Mouse (Mus musculus): ENCODE results near the gene Usp46. TPM values are rescaled to one million over a fixed set of nuclear protein-coding genes. Genes with fewer than 3 reads are reported as not detected.

The Usp46 gene
- polyA plus RNA-seq, 1 experiment from 2014 or later, result 20.0 TPM

DNA sequence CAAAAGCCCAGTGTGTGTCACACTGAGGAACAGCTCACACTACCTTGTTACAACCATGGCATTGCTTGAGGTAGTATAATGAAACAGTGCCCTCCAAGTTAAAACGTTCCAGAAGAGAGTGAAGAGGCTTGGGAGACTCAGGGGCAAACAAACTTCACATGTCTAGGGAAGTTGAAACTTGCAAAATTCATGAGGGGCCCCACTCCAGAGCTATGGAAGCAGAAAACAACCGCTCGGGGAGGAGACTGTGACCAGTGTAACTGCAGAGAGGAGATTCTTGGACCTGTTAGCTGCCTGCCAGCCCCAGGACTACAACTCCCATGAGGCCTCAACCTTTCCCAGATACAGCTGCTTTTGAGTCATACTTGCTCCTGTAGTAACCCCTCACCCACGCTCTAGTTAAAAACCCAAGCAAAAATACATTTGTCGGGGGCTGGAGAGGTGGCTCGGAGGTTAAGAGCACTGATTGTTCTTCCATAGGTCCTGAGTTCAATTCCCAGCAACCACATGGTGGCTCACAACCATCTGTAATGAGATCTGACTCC is 25.4 kb downstream of the Usp46 start:
- no peak overlapping the region for H3K4me3 ChIP-seq (ENCODE audit: low read depth, low read length)
- no peak for ATAC-seq (ENCODE audit: low read depth)
- no peaks in the 10 kb centered on the region for H3K27me3 ChIP-seq (ENCODE audit: control insufficient read depth, insufficient read depth, low read depth, low read length)
- H3K4me1 ChIP-seq (ENCODE audit: control insufficient read depth, low read depth, low read length), result no peaks in the 10 kb centered on the region
- H3K9ac ChIP-seq (ENCODE audit: low read depth, low read length), result no peak overlapping the region
- no peak overlapping the region for H3K4me2 ChIP-seq (ENCODE audit: low read depth, low read length)
- 67% methylated on average over 6 of the region's 6 CpGs for WGBS (ENCODE audit: insufficient replicate concordance)
- no peaks in the 10 kb centered on the region for H3K9me3 ChIP-seq (replicated peaks; ENCODE audit: control insufficient read depth, low read length)
- no peak overlapping the region for H3K27ac ChIP-seq (ENCODE audit: low read length)
- H3K36me3 ChIP-seq (ENCODE audit: control insufficient read depth, insufficient read depth), result no peaks in the 10 kb centered on the region; the same call in 1 of the 2 replicates

DNA sequence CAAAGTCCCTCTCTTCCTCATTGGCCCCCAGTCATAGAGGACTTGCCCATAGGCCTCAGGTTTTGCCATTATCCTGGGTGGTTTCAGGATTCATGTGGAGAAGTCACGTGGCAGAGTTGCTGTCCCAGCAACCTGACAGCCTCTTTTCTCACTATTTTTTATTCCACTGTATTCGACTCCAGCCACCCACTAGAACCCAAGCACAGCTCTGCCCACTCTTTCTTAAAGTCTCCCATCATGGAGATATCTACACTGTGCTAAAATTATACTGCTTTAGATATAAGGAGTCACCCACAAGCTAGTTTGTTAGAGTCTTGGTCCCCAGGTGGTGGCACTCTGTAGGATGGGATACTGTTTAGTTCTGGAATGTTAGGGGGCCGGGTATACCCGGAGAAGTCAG is 27.7 kb downstream of the Usp46 start:
- Histone ChIP-seq H3K4me1 (ENCODE audit: control insufficient read depth, low read depth, low read length) (no peaks in the 10 kb centered on the region), H3K9ac (ENCODE audit: low read depth, low read length) (no peak overlapping the region), H3K27me3 (ENCODE audit: control insufficient read depth, insufficient read depth, low read depth, low read length) (no peaks in the 10 kb centered on the region), H3K27ac (ENCODE audit: low read length) (no peak overlapping the region), H3K4me3 (ENCODE audit: low read depth, low read length) (no peak overlapping the region), H3K4me2 (ENCODE audit: low read depth, low read length) (no peak overlapping the region), H3K36me3 (ENCODE audit: control insufficient read depth, insufficient read depth) (peaks cover 10% of the 10 kb centered on the region), H3K9me3 (replicated peaks; ENCODE audit: control insufficient read depth, low read length) (no peaks in the 10 kb centered on the region)
- no peak for ATAC-seq (ENCODE audit: low read depth)
- 92% methylated on average over 4 of the region's 4 CpGs for WGBS (ENCODE audit: insufficient replicate concordance)

DNA sequence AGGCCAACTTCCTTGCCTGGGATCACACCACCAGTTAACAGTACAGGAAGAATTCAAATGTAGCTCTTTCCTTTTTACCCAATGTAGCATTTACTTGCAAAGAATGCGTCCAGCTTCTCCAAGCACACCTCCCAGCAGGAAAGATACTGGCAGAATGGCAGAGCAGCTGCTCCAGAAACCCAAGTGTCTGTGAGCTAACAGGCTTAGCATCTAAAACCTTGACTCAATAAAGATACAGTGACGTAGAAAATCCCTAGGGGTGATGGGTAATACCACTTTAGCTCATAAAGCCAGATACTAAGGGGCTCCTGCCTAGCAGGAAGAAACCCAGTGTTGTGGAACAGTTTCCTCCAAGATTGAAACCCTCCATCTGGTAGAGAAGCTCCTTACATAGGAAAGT is 32.8 kb downstream of the Usp46 start:
- no peak overlapping the region for H3K27ac ChIP-seq (ENCODE audit: low read length)
- H3K4me1 ChIP-seq (ENCODE audit: control insufficient read depth, low read depth, low read length), result no peaks in the 10 kb centered on the region
- ATAC-seq (ENCODE audit: low read depth), result no peak
- H3K9ac ChIP-seq (ENCODE audit: low read depth, low read length), result no peak overlapping the region
- WGBS (ENCODE audit: insufficient replicate concordance), result 95% methylated on average over 2 of the region's 2 CpGs
- H3K9me3 ChIP-seq (replicated peaks; ENCODE audit: control insufficient read depth, low read length), result no peaks in the 10 kb centered on the region
- no peaks in the 10 kb centered on the region for H3K27me3 ChIP-seq (ENCODE audit: control insufficient read depth, insufficient read depth, low read depth, low read length)
- H3K36me3 ChIP-seq (ENCODE audit: control insufficient read depth, insufficient read depth), result peaks cover 20% of the 10 kb centered on the region
- H3K4me2 ChIP-seq (ENCODE audit: low read depth, low read length), result no peak overlapping the region
- H3K4me3 ChIP-seq (ENCODE audit: low read depth, low read length), result no peak overlapping the region

DNA sequence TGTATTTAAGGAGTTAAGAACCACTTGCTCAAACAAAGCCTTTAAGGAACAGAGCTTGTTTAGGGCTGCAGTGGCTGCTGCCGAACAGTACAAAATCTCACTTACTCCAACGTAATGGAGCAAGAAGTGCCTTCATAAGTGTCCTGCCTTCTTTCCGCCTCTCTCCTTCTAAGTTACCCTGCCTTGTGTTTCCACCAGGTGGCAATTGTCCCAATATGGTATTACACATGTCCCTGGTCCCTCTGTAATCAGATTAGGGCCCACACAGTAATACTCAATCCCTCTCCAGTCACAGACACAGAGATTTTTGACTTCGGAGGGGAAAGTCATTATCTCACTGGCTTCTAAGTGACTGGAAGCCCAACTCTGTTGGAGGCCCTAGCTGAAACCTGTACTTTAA is 34.1 kb downstream of the Usp46 start:
- H3K27ac ChIP-seq (ENCODE audit: low read length), result no peak overlapping the region
- WGBS (ENCODE audit: insufficient replicate concordance), result 86% methylated on average over 4 of the region's 4 CpGs
- no peaks in the 10 kb centered on the region for H3K9me3 ChIP-seq (replicated peaks; ENCODE audit: control insufficient read depth, low read length)
- H3K4me2 ChIP-seq (ENCODE audit: low read depth, low read length), result no peak overlapping the region
- no peak overlapping the region for H3K9ac ChIP-seq (ENCODE audit: low read depth, low read length)
- no peak overlapping the region for H3K4me3 ChIP-seq (ENCODE audit: low read depth, low read length)
- H3K4me1 ChIP-seq (ENCODE audit: control insufficient read depth, low read depth, low read length), result no peaks in the 10 kb centered on the region
- ATAC-seq (ENCODE audit: low read depth), result no peak
- H3K36me3 ChIP-seq (ENCODE audit: control insufficient read depth, insufficient read depth), result peaks cover 21% of the 10 kb centered on the region
- no peaks in the 10 kb centered on the region for H3K27me3 ChIP-seq (ENCODE audit: control insufficient read depth, insufficient read depth, low read depth, low read length)

DNA sequence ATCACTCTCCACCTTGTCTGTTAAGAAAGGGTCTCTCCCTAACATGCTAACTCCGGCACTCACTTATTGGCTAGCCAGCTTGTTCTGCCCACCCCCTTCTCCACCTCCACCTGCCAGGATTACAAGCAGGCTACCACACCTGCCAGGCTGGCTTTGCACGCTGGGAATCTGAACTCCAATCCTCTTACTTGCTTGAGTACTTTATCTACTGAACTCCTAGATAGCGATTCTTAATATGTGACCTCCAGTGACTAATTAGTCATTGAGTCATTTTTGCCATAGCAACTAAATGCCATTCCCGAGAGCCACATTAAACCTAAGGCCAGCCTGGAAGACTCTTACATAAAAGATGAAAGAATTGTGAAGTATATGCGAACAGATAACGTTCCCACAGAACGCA is 38.4 kb downstream of the Usp46 start:
- ATAC-seq (ENCODE audit: low read depth), result no peak
- Histone ChIP-seq H3K9me3 (replicated peaks; ENCODE audit: control insufficient read depth, low read length) (no peaks in the 10 kb centered on the region), H3K4me1 (ENCODE audit: control insufficient read depth, low read depth, low read length) (no peaks in the 10 kb centered on the region), H3K27me3 (ENCODE audit: control insufficient read depth, insufficient read depth, low read depth, low read length) (no peaks in the 10 kb centered on the region), H3K27ac (ENCODE audit: low read length) (no peak overlapping the region), H3K36me3 (ENCODE audit: control insufficient read depth, insufficient read depth) (peaks cover 29% of the 10 kb centered on the region), H3K9ac (ENCODE audit: low read depth, low read length) (no peak overlapping the region), H3K4me3 (ENCODE audit: low read depth, low read length) (no peak overlapping the region), H3K4me2 (ENCODE audit: low read depth, low read length) (no peak overlapping the region)
- WGBS (ENCODE audit: insufficient replicate concordance), result 85% methylated on average over 7 of the region's 7 CpGs

DNA sequence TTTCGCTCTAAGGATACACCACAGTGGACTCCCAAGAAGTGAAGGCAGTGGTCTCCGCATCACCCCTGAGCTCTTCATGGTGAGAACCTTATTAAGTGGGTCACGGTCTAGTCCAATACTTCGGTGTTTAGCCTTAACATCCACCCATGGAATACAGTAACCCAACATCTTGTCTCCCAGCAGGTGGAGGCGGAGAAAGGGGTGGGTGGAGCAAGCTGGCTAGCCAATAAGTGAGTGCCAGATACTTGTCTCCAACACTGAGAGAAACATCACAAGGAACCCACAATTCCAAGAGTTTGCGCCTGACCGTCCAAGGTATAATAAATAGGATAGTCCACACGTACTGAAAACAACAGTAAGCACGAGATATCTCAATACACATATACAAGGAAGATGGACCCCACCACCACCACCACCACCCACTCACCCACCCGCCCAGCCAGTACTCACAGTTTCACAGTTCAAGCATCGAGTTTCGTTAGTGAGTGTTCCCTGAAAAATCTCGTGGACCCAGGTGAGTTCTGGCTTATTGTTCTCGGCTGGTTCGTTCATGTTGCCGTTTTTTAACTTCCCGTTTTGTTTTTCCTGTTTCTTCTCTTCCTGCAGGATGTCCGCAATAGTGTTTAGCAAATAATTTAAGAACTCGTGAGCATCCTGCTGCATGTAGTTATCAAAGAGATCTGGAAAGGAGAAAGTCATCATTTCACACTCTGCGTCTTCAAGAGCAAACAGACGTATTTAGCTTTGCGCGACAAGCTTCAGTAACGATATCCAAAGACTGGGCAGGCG is 39.3 kb downstream of the Usp46 start:
- no peaks in the 10 kb centered on the region for H3K4me1 ChIP-seq (ENCODE audit: control insufficient read depth, low read depth, low read length)
- no peak overlapping the region for H3K27ac ChIP-seq (ENCODE audit: low read length)
- no peaks in the 10 kb centered on the region for H3K27me3 ChIP-seq (ENCODE audit: control insufficient read depth, insufficient read depth, low read depth, low read length)
- no peak overlapping the region for H3K9ac ChIP-seq (ENCODE audit: low read depth, low read length)
- H3K9me3 ChIP-seq (replicated peaks; ENCODE audit: control insufficient read depth, low read length), result no peaks in the 10 kb centered on the region
- no peak overlapping the region for H3K4me2 ChIP-seq (ENCODE audit: low read depth, low read length)
- 83% methylated on average over 25 of the region's 25 CpGs for WGBS (ENCODE audit: insufficient replicate concordance)
- H3K36me3 ChIP-seq (ENCODE audit: control insufficient read depth, insufficient read depth), result peaks cover 29% of the 10 kb centered on the region
- ATAC-seq (ENCODE audit: low read depth), result no peak
- H3K4me3 ChIP-seq (ENCODE audit: low read depth, low read length), result no peak overlapping the region

DNA sequence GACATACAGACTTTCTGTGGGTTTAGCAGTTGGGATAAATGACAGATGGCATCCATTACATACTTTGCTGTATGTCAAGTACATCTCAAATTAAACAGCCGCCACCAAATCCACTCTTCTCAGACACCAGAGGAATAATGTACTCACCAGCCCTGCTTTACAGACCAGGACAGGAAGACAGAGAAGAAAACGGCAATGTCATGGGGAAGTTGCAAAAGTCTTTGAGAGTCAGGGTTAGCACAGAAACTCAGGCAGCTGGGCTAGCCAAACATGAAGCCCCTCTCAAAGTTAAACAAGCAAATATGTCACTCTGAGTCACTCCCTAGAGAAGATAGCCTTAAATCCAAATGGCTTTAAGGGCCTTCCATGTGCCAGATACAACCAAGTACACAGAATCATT is 40.0 kb downstream of the Usp46 start:
- Histone ChIP-seq H3K36me3 (ENCODE audit: control insufficient read depth, insufficient read depth) (peaks cover 29% of the 10 kb centered on the region), H3K4me2 (ENCODE audit: low read depth, low read length) (no peak overlapping the region), H3K27me3 (ENCODE audit: control insufficient read depth, insufficient read depth, low read depth, low read length) (no peaks in the 10 kb centered on the region), H3K9ac (ENCODE audit: low read depth, low read length) (no peak overlapping the region), H3K4me1 (ENCODE audit: control insufficient read depth, low read depth, low read length) (no peaks in the 10 kb centered on the region), H3K4me3 (ENCODE audit: low read depth, low read length) (no peak overlapping the region), H3K27ac (ENCODE audit: low read length) (no peak overlapping the region), H3K9me3 (replicated peaks; ENCODE audit: control insufficient read depth, low read length) (no peaks in the 10 kb centered on the region)
- no peak for ATAC-seq (ENCODE audit: low read depth)
- WGBS (ENCODE audit: insufficient replicate concordance), result 61% methylated on average over 2 of the region's 2 CpGs

DNA sequence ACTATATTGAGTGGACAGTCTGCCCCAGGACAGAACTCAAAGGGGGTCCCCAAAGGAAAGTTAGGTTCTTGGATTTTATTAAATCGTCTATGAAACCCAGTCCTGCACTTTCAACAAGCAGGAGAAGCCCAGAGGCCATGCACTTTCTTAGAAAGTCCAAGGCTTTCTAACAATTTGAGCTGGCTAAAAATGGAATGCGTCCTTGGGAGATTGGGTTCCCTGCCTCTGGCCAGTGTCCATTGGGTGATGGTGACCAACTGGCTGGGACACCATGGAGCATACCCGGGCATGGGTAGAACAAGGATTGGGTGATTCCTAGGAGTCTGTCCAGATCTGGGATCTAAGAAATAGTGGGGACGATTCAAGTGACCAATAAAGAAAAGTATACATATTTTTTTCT is 47.7 kb downstream of the Usp46 start:
- WGBS (ENCODE audit: insufficient replicate concordance), result 87% methylated on average over 4 of the region's 4 CpGs
- no peak overlapping the region for H3K27ac ChIP-seq (ENCODE audit: low read length)
- H3K4me2 ChIP-seq (ENCODE audit: low read depth, low read length), result no peak overlapping the region
- H3K36me3 ChIP-seq (ENCODE audit: control insufficient read depth, insufficient read depth), result peaks cover 17% of the 10 kb centered on the region
- H3K9me3 ChIP-seq (replicated peaks; ENCODE audit: control insufficient read depth, low read length), result no peaks in the 10 kb centered on the region
- H3K27me3 ChIP-seq (ENCODE audit: control insufficient read depth, insufficient read depth, low read depth, low read length), result no peaks in the 10 kb centered on the region
- no peak overlapping the region for H3K9ac ChIP-seq (ENCODE audit: low read depth, low read length)
- H3K4me1 ChIP-seq (ENCODE audit: control insufficient read depth, low read depth, low read length), result no peaks in the 10 kb centered on the region
- no peak overlapping the region for H3K4me3 ChIP-seq (ENCODE audit: low read depth, low read length)
- no peak for ATAC-seq (ENCODE audit: low read depth)

DNA sequence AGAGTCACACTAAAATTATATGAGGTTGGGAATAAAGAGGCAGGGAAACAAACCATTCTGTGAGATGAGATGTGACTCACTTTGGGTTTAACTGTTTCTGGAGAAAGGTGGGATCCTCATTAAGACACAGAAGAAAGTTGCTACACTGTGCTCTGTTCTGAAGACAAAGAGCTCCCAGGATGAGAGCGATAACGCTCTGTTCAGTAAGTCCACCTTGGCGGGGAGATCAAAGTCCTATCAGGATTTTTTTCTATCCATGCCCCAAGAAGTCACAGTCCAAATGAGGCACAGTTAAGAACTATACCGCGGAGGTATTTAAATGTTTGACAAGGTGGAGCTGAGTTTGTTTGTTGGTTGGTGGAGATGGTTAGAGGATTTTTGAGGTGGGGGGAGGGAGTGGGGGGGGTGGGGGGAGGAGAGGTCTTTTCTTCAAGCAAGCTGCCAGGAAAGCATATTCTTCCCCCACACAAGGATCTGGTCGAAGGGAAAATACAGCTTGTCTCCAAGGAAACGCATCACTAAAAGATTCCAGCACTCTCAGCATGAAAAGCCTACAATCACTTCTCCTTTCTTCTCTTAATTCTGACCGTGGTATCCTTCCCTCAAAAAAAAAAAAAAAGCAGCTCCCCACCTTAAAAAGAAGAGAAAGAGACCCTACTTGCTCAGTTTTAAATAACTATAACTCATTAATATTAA is 49.2 kb downstream of the Usp46 start:
- no peak for ATAC-seq (ENCODE audit: low read depth)
- no peak overlapping the region for H3K9ac ChIP-seq (ENCODE audit: low read depth, low read length)
- no peak overlapping the region for H3K27ac ChIP-seq (ENCODE audit: low read length)
- WGBS (ENCODE audit: insufficient replicate concordance), result 82% methylated on average over 8 of the region's 8 CpGs
- no peaks in the 10 kb centered on the region for H3K4me1 ChIP-seq (ENCODE audit: control insufficient read depth, low read depth, low read length)
- H3K4me2 ChIP-seq (ENCODE audit: low read depth, low read length), result no peak overlapping the region
- no peaks in the 10 kb centered on the region for H3K9me3 ChIP-seq (replicated peaks; ENCODE audit: control insufficient read depth, low read length)
- no peaks in the 10 kb centered on the region for H3K27me3 ChIP-seq (ENCODE audit: control insufficient read depth, insufficient read depth, low read depth, low read length)
- peaks cover 31% of the 10 kb centered on the region for H3K36me3 ChIP-seq (ENCODE audit: control insufficient read depth, insufficient read depth)
- no peak overlapping the region for H3K4me3 ChIP-seq (ENCODE audit: low read depth, low read length)
